Mouse (Mus musculus): Measurements from ENCODE around the gene Zmynd10. TPM values are rescaled to one million over a fixed set of nuclear protein-coding genes. Genes with fewer than 3 reads are reported as not detected.

Zmynd10 gene
- total and polyA plus RNA-seq, 3 experiments: 1.1 to 6.2 TPM; not detected in 1

- DNase-seq (ENCODE audit: low spot score): peak; percentile 73
- H3K4me3 ChIP-seq (ENCODE audit: low read depth, low read length): peak within 1 kb of the TSS; percentile 83
- peaks cover 53% of the 10 kb centered on the region for H3K36me3 ChIP-seq (replicated peaks)
- ATAC-seq (ENCODE audit: extremely low read depth, insufficient number of reproducible peaks, low FRiP score, poor library complexity, severe bottlenecking): peak; percentile 81
- no peaks in the 10 kb centered on the region for H3K9me3 ChIP-seq (replicated peaks)
- no peaks in the 10 kb centered on the region for H3K27me3 ChIP-seq (ENCODE audit: insufficient read depth, low read length)
- TF ChIP-seq GATA2 (IDR thresholded peaks at IDR 0.05; ENCODE audit: borderline replicate concordance, low read depth, low read length) (no peak), GATA1 (IDR thresholded peaks at IDR 0.05; ENCODE audit: borderline replicate concordance, low read length) (no peak), TAL1 (conservative IDR thresholded peaks at IDR 0.05; ENCODE audit: low read depth, low read length) (no peak), CTCF (IDR thresholded peaks at IDR 0.05; ENCODE audit: low read depth, low read length) (no peak), POLR2AphosphoS5 (IDR thresholded peaks at IDR 0.05; ENCODE audit: insufficient replicate concordance, low read depth, low read length) (no peak)
- H3K4me1 ChIP-seq (ENCODE audit: insufficient read depth, low read depth, low read length): peaks cover 91% of the 10 kb centered on the region
Observed at GRCm38 (mm10) chr9:107580501-107581317, 33.6 kb downstream of the Zmynd10 start, which contains the start of gene Hyal3. Hyal3 (plus strand) TSS chr9:107580818.

- ATAC-seq (ENCODE audit: extremely low read depth, insufficient number of reproducible peaks, low FRiP score, poor library complexity, severe bottlenecking): no peak
- Histone ChIP-seq H3K27me3 (ENCODE audit: insufficient read depth, low read length) (no peaks in the 10 kb centered on the region), H3K4me3 (ENCODE audit: low read depth, low read length) (peak overlapping the region; percentile 83), H3K4me1 (ENCODE audit: insufficient read depth, low read depth, low read length) (peaks cover 92% of the 10 kb centered on the region), H3K9me3 (replicated peaks) (no peaks in the 10 kb centered on the region), H3K36me3 (replicated peaks) (peaks cover 57% of the 10 kb centered on the region)
- TF ChIP-seq TAL1 (conservative IDR thresholded peaks at IDR 0.05; ENCODE audit: low read depth, low read length): no peak
- TF ChIP-seq GATA2 (IDR thresholded peaks at IDR 0.05; ENCODE audit: borderline replicate concordance, low read depth, low read length): no peak
- no peak for TF ChIP-seq POLR2AphosphoS5 (IDR thresholded peaks at IDR 0.05; ENCODE audit: insufficient replicate concordance, low read depth, low read length)
- no peak for TF ChIP-seq GATA1 (IDR thresholded peaks at IDR 0.05; ENCODE audit: borderline replicate concordance, low read length)
- no peak for TF ChIP-seq CTCF (IDR thresholded peaks at IDR 0.05; ENCODE audit: low read depth, low read length)
- DNase-seq (ENCODE audit: low spot score): no peak
Observed at GRCm38 (mm10) chr9:107581584-107581983, 34.5 kb downstream of the Zmynd10 start.

DNA sequence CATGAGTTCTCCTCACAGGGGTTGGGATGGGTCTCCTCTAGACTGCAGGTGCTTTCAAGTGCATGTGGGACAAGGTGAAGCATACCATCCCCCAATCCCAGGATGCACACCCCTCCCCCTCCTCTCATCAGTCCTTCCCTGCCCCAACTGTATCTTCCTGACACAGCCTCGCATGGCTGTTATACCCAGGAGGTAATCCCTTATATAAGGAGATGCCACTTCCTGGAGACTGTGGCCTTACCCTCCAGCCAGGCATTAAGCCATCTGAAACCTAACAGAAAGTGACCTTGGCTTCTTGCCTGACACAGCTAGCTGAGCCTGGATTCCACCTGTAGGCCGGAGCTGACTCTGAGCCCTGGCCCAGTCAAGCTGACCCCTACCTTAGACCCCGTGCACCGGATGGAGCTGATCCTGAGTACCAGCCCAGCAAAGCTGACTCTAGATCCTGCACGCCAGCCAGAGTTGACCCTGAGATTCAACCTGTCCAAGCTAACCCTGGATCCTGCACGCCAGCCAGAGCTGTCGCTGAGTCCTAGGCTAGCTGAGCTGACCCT is 35.5 kb downstream of the Zmynd10 start:
- DNase-seq (ENCODE audit: low spot score): no peak
- Histone ChIP-seq H3K36me3 (replicated peaks) (peaks cover 57% of the 10 kb centered on the region), H3K9me3 (replicated peaks) (no peaks in the 10 kb centered on the region), H3K4me3 (ENCODE audit: low read depth, low read length) (peak overlapping the region; percentile 83; the same call in 1 of the 2 replicates), H3K4me1 (ENCODE audit: insufficient read depth, low read depth, low read length) (peaks cover 84% of the 10 kb centered on the region), H3K27me3 (ENCODE audit: insufficient read depth, low read length) (no peaks in the 10 kb centered on the region)
- no peak for TF ChIP-seq CTCF (IDR thresholded peaks at IDR 0.05; ENCODE audit: low read depth, low read length)
- TF ChIP-seq TAL1 (conservative IDR thresholded peaks at IDR 0.05; ENCODE audit: low read depth, low read length): no peak
- no peak for TF ChIP-seq GATA2 (IDR thresholded peaks at IDR 0.05; ENCODE audit: borderline replicate concordance, low read depth, low read length)
- no peak for TF ChIP-seq POLR2AphosphoS5 (IDR thresholded peaks at IDR 0.05; ENCODE audit: insufficient replicate concordance, low read depth, low read length)
- TF ChIP-seq GATA1 (IDR thresholded peaks at IDR 0.05; ENCODE audit: borderline replicate concordance, low read length): no peak
- ATAC-seq (ENCODE audit: extremely low read depth, insufficient number of reproducible peaks, low FRiP score, poor library complexity, severe bottlenecking): no peak

GRCm38 (mm10) chr9:107583174-107583573 is 36.1 kb downstream of the Zmynd10 start:
- Histone ChIP-seq H3K36me3 (replicated peaks) (peaks cover 52% of the 10 kb centered on the region), H3K4me3 (ENCODE audit: low read depth, low read length) (peak overlapping the region; percentile 83; the same call in 1 of the 2 replicates), H3K9me3 (replicated peaks) (no peaks in the 10 kb centered on the region), H3K27me3 (ENCODE audit: insufficient read depth, low read length) (no peaks in the 10 kb centered on the region), H3K4me1 (ENCODE audit: insufficient read depth, low read depth, low read length) (peaks cover 82% of the 10 kb centered on the region)
- ATAC-seq (ENCODE audit: extremely low read depth, insufficient number of reproducible peaks, low FRiP score, poor library complexity, severe bottlenecking): no peak
- TF ChIP-seq GATA1 (IDR thresholded peaks at IDR 0.05; ENCODE audit: borderline replicate concordance, low read length) (no peak), GATA2 (IDR thresholded peaks at IDR 0.05; ENCODE audit: borderline replicate concordance, low read depth, low read length) (no peak), POLR2AphosphoS5 (IDR thresholded peaks at IDR 0.05; ENCODE audit: insufficient replicate concordance, low read depth, low read length) (no peak), CTCF (IDR thresholded peaks at IDR 0.05; ENCODE audit: low read depth, low read length) (no peak), TAL1 (conservative IDR thresholded peaks at IDR 0.05; ENCODE audit: low read depth, low read length) (no peak)
- DNase-seq (ENCODE audit: low spot score): no peak

DNA sequence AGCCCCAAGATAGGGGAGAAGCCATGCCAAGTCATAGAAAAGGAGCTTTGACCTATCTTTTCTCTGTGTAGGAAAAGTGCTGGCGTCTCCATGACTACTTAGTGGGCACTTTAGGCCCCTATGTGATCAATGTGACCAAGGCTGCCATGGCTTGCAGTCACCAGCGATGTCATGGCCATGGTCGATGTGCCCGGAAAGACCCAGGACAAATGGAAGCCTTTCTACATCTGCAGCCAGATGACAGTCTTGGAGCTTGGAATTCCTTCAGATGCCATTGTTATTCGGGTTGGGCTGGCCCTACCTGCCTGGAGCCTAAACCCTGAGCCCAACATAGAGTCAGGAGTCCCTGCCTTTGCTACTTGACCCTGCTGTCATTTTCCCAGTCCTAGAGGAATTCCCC is 39.4 kb downstream of the Zmynd10 start:
- DNase-seq (ENCODE audit: low spot score) (no peak), ATAC-seq (ENCODE audit: extremely low read depth, insufficient number of reproducible peaks, low FRiP score, poor library complexity, severe bottlenecking) (no peak)
- Histone ChIP-seq H3K4me1 (ENCODE audit: insufficient read depth, low read depth, low read length) (peaks cover 84% of the 10 kb centered on the region), H3K9me3 (replicated peaks) (no peaks in the 10 kb centered on the region), H3K4me3 (ENCODE audit: low read depth, low read length) (peak overlapping the region; percentile 50; the same call in 1 of the 2 replicates), H3K27me3 (ENCODE audit: insufficient read depth, low read length) (no peaks in the 10 kb centered on the region), H3K36me3 (replicated peaks) (peaks cover 69% of the 10 kb centered on the region)
- TF ChIP-seq CTCF (IDR thresholded peaks at IDR 0.05; ENCODE audit: low read depth, low read length) (no peak), GATA1 (IDR thresholded peaks at IDR 0.05; ENCODE audit: borderline replicate concordance, low read length) (no peak), GATA2 (IDR thresholded peaks at IDR 0.05; ENCODE audit: borderline replicate concordance, low read depth, low read length) (no peak), POLR2AphosphoS5 (IDR thresholded peaks at IDR 0.05; ENCODE audit: insufficient replicate concordance, low read depth, low read length) (no peak), TAL1 (conservative IDR thresholded peaks at IDR 0.05; ENCODE audit: low read depth, low read length) (no peak)
